In the genomic region with DNA sequence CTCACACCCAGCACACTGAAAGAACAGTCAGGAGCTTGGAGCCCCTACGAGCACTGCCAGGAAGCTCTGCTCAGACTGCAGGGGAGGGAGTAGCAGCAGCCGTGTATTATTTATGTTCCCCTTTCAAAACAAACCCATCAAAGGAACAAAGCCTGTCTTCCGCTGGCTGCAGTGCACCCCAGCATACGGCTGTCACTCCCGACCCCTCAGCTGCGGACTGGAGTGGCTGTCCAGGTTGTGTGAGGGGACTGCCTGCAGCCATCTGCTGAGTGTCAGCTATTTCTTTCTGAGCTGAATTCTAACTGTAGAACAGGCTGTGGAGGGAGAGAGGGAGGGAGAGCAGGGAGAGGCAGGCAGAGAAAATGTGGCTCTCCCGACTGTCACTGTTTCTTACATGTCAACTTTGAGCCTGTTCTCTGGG, we compare ENCODE assay signal across 8 mouse cellular contexts.
A peak's percentile ranks its signal among the peaks of the same experiment; 100 is the strongest.
DNase-seq lines count a peak whose midpoint lies in the region; ATAC-seq and TF ChIP-seq lines count a peak whose summit lies in the region.

No protein-coding gene starts in this region.

- H3K36me3 ChIP-seq in heart, embryonic 15.5 days: no peaks in the 10 kb centered on the region
- no peaks in the 10 kb centered on the region for H3K36me3 ChIP-seq in hindbrain, embryonic 15.5 days
- no peaks in the 10 kb centered on the region for H3K36me3 ChIP-seq in stomach, postnatal 0 days (ENCODE audit: control insufficient read depth, insufficient read depth, low read length)
- H3K36me3 ChIP-seq in liver, embryonic 11.5 days (ENCODE audit: control insufficient read depth, insufficient read depth, low read length): no peaks in the 10 kb centered on the region

- H3K4me2 ChIP-seq in heart, embryonic 15.5 days: peak overlapping the region; percentile 59
- H3K4me2 ChIP-seq in hindbrain, embryonic 15.5 days: peak overlapping the region; percentile 40
- peak overlapping the region; percentile 39 for H3K4me2 ChIP-seq in stomach, postnatal 0 days (replicated peaks; ENCODE audit: low read depth)
- H3K4me2 ChIP-seq in liver, embryonic 11.5 days: no peak overlapping the region

- TF ChIP-seq EP300 in stomach, postnatal 0 days (optimal IDR thresholded peaks at IDR 0.05): no peak

- no peaks in the 10 kb centered on the region for H3K27me3 ChIP-seq in heart, embryonic 15.5 days
- no peaks in the 10 kb centered on the region for H3K27me3 ChIP-seq in hindbrain, embryonic 15.5 days
- no peaks in the 10 kb centered on the region for H3K27me3 ChIP-seq in stomach, postnatal 0 days (ENCODE audit: control insufficient read depth, insufficient read depth, low read length)
- no peaks in the 10 kb centered on the region for H3K27me3 ChIP-seq in liver, embryonic 11.5 days (replicated peaks; ENCODE audit: control insufficient read depth, insufficient read depth, low read length)

- no peaks in the 10 kb centered on the region for H3K9me3 ChIP-seq in heart, embryonic 15.5 days (replicated peaks)
- H3K9me3 ChIP-seq in hindbrain, embryonic 15.5 days: no peaks in the 10 kb centered on the region
- H3K9me3 ChIP-seq in stomach, postnatal 0 days (ENCODE audit: control insufficient read depth, low read length): no peaks in the 10 kb centered on the region
- no peaks in the 10 kb centered on the region for H3K9me3 ChIP-seq in liver, embryonic 11.5 days (ENCODE audit: control insufficient read depth, low read length)

- no peak for TF ChIP-seq CTCF in stomach, postnatal 0 days (IDR thresholded peaks at IDR 0.05; ENCODE audit: low read depth)

- H3K9ac ChIP-seq in heart, embryonic 15.5 days: peak overlapping the region; percentile 51
- H3K9ac ChIP-seq in hindbrain, embryonic 15.5 days: peak overlapping the region; percentile 0; the same call in 1 of the 2 replicates
- H3K9ac ChIP-seq in stomach, postnatal 0 days (ENCODE audit: low read length): no peak overlapping the region
- no peak overlapping the region for H3K9ac ChIP-seq in liver, embryonic 11.5 days (ENCODE audit: low read depth, low read length)

- peak; percentile 60; the same call in 1 of the 2 replicates for ATAC-seq in heart, embryonic 15.5 days (replicated peaks; ENCODE audit: insufficient number of reproducible peaks, insufficient read depth, low FRiP score, low read depth)
- ATAC-seq in hindbrain, embryonic 15.5 days (ENCODE audit: low FRiP score, low read depth): peak; percentile 79
- 0 out of 2 replicates have a peak, but pooled peaks have one; percentile 20 for ATAC-seq in megakaryocyte-erythroid progenitor cell, adult 5-6 weeks (replicated peaks; ENCODE audit: low FRiP score, low TSS enrichment, poor library complexity, severe bottlenecking)
- ATAC-seq in stomach, postnatal 0 days (ENCODE audit: low FRiP score, low TSS enrichment): peak; percentile 47; the same call in 1 of the 2 replicates
- no peak for ATAC-seq in liver, embryonic 11.5 days (replicated peaks; ENCODE audit: low FRiP score)

- peak overlapping the region; percentile 35 for H3K4me3 ChIP-seq in heart, embryonic 15.5 days
- H3K4me3 ChIP-seq in hindbrain, embryonic 15.5 days: peak overlapping the region; percentile 9
- H3K4me3 ChIP-seq in stomach, postnatal 0 days (ENCODE audit: low read depth, low read length): no peak overlapping the region; the same call in 1 of the 2 replicates
- H3K4me3 ChIP-seq in liver, embryonic 11.5 days (ENCODE audit: low read depth, low read length): no peak overlapping the region

- peaks cover 14% of the 10 kb centered on the region for H3K4me1 ChIP-seq in heart, embryonic 15.5 days (replicated peaks)
- H3K4me1 ChIP-seq in hindbrain, embryonic 15.5 days (replicated peaks): peaks cover 38% of the 10 kb centered on the region
- no peaks in the 10 kb centered on the region for H3K4me1 ChIP-seq in stomach, postnatal 0 days (replicated peaks; ENCODE audit: control insufficient read depth, insufficient read depth)
- peaks cover 12% of the 10 kb centered on the region; the same call in 1 of the 2 replicates for H3K4me1 ChIP-seq in liver, embryonic 11.5 days (replicated peaks; ENCODE audit: control insufficient read depth, insufficient read depth, low read length)

- WGBS in heart, embryonic 15.5 days: 2% methylated on average over 7 of the region's 7 CpGs
- WGBS in hindbrain, embryonic 15.5 days: 2% methylated on average over 7 of the region's 7 CpGs
- WGBS in stomach, postnatal 0 days: 13% methylated on average over 7 of the region's 7 CpGs
- whole genome bisulfite sequencing in liver, embryonic 11.5 days: 42% methylated on average over 7 of the region's 7 CpGs

- intact Hi-C loops in heart, postnatal 36 days (cut with DNase I): loop anchor here (10.0 kb wide), 1 partner anchor 673 kb away; no protein-coding TSS in a partner anchor

- H3K27ac ChIP-seq in heart, embryonic 15.5 days: peak overlapping the region; percentile 60
- peak overlapping the region; percentile 69 for H3K27ac ChIP-seq in hindbrain, embryonic 15.5 days (replicated peaks)
- no peak overlapping the region for H3K27ac ChIP-seq in stomach, postnatal 0 days (replicated peaks)
- no peak overlapping the region for H3K27ac ChIP-seq in liver, embryonic 11.5 days (ENCODE audit: low read depth, low read length)

- no peak for DNase-seq in heart, postnatal 36 days
- peak; percentile 28 for DNase-seq in embryo, embryonic 9.5 days (ENCODE audit: extremely low spot score)
- no peak for DNase-seq in stomach, postnatal 0 days (ENCODE audit: low spot score)
- DNase-seq in liver, embryonic 11.5 days (ENCODE audit: low spot score): no peak
- no peak for DNase-seq in cerebellum, adult 18-20 months

Comparison
In these comparisons a context has a peak if more than half of its experiments do, and no peak if none do; other contexts are left out.
1. H3K27ac ChIP-seq: peak in heart, embryonic 15.5 days (single experiment) and hindbrain, embryonic 15.5 days (single experiment); none in stomach, postnatal 0 days (single experiment) and liver, embryonic 11.5 days (single experiment).
2. H3K4me3 ChIP-seq: peak in heart, embryonic 15.5 days (single experiment) and hindbrain, embryonic 15.5 days (single experiment); none in stomach, postnatal 0 days (single experiment) and liver, embryonic 11.5 days (single experiment).
3. H3K9ac ChIP-seq: peak in heart, embryonic 15.5 days (single experiment) and hindbrain, embryonic 15.5 days (single experiment); none in stomach, postnatal 0 days (single experiment) and liver, embryonic 11.5 days (single experiment).